Mouse (Mus musculus) kidney, adult 11 months (tissue): ENCODE measurements at regions not wholly inside any gene's neighbourhood (a gene's known extent, or its start where the extent isn't known, plus 50 kb on each side); places are given as distances from the start of the nearest gene placed in this dataset.

ENCODE experiments used
- DNase-seq: peaks from one replicate; pipeline ENCODE4 v3.0.0; 2022

- DNase-seq: no peak
Observed at GRCm38 (mm10) chr14:60439106-60439505, 66.0 kb downstream of the Amer2 start.

GRCm38 (mm10) chr14:60443821-60444551 lies 70.9 kb downstream of the Amer2 start:
- DNase-seq: no peak

- no peak for DNase-seq
Observed at GRCm38 (mm10) chr14:60444552-60444937, 71.5 kb downstream of the Amer2 start.

- no peak for DNase-seq
Observed at GRCm38 (mm10) chr14:60446037-60446436, 73.0 kb downstream of the Amer2 start.

GRCm38 (mm10) chr14:60451216-60451615 lies 78.2 kb downstream of the Amer2 start:
- no peak for DNase-seq

GRCm38 (mm10) chr14:60451684-60452083 lies 78.6 kb downstream of the Amer2 start:
- DNase-seq: no peak

- DNase-seq: no peak
Observed at GRCm38 (mm10) chr14:60456767-60457166, 83.7 kb downstream of the Amer2 start.

- peak; percentile 50 for DNase-seq
Observed at GRCm38 (mm10) chr14:60484996-60485888, 112.2 kb downstream of the Amer2 start.

- DNase-seq: peak; percentile 27
Observed at GRCm38 (mm10) chr14:60485889-60486274, 112.8 kb downstream of the Amer2 start.

- peak; percentile 35 for DNase-seq
Observed at GRCm38 (mm10) chr14:60486278-60486935, 113.3 kb downstream of the Amer2 start.

- peak; percentile 75 for DNase-seq
Observed at GRCm38 (mm10) chr14:60489111-60489510, 116.1 kb downstream of the Amer2 start.

- DNase-seq: no peak
Observed at GRCm38 (mm10) chr14:60490886-60491285, 117.8 kb downstream of the Amer2 start.

- DNase-seq: no peak
Observed at GRCm38 (mm10) chr14:60495441-60495840, 122.4 kb downstream of the Amer2 start.

- DNase-seq: no peak
Observed at GRCm38 (mm10) chr14:60502552-60502951, 129.5 kb downstream of the Amer2 start.

- no peak for DNase-seq
Observed at GRCm38 (mm10) chr14:60505066-60505465, 128.7 kb upstream of the Spata13 start.

GRCm38 (mm10) chr14:60506296-60506695 lies 127.5 kb upstream of the Spata13 start:
- no peak for DNase-seq

GRCm38 (mm10) chr14:60513560-60513959 lies 120.2 kb upstream of the Spata13 start:
- no peak for DNase-seq

GRCm38 (mm10) chr14:60515094-60515786 lies 118.6 kb upstream of the Spata13 start:
- no peak for DNase-seq

- no peak for DNase-seq
Observed at GRCm38 (mm10) chr14:60517891-60518290, 115.9 kb upstream of the Spata13 start.

- DNase-seq: no peak
Observed at GRCm38 (mm10) chr14:60523010-60523409, 110.8 kb upstream of the Spata13 start.

- DNase-seq: no peak
Observed at GRCm38 (mm10) chr14:60524869-60525268, 108.9 kb upstream of the Spata13 start.

GRCm38 (mm10) chr14:60525284-60525962 lies 108.4 kb upstream of the Spata13 start:
- DNase-seq: peak; percentile 40
